Mouse (Mus musculus): ENCODE results near the gene Maz.

DNA sequence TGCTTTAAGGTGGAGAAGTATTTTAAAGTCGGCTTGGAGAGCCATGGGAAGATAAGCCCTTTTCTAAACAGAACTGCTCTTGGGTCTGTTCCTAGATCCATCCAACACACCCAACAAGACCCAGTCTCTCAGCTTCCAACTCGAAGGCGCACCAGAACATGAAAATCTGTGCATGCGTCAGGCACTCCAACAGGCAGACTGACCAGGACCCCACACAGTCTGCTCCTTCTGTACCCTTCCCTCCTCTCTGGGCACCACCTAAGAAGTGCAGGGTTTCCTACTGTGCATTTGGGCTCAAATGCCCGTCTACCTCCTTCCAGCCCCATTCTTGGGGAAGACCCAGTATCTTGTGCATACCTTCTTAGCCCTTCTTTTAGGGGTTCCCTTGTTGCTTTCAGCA is 6.3 kb downstream of the Maz start:
- TF ChIP-seq CTCF (conservative IDR thresholded peaks at IDR 0.05; ENCODE audit: low read length) (no peak), POU5F1 (IDR thresholded peaks at IDR 0.05; ENCODE audit: borderline replicate concordance, low read length) (no peak)

Data from E14TG2a.4 (cell line).